Mouse (Mus musculus) heart, adult 18-20 months (tissue): ENCODE measurements around the gene Snap91. TPM values are rescaled to one million over a fixed set of nuclear protein-coding genes. Genes with fewer than 3 reads are reported as not detected.

Experiments
- DNase-seq, 2 experiments: peaks; one replicate each; pipeline ENCODE4 v3.0.0; 2021 to 2022; ENCODE audit warnings: mixed read lengths in 1 of 2
- total RNA-seq, 2 experiments: library from RNA; stranded (reverse); gene quantifications; 2 replicates each; pipeline ENCODE4 v1.2.3; 2021

Snap91 gene
- total RNA-seq, 2 experiments from 2014 or later = 4.8 to 7.0 TPM

DNA sequence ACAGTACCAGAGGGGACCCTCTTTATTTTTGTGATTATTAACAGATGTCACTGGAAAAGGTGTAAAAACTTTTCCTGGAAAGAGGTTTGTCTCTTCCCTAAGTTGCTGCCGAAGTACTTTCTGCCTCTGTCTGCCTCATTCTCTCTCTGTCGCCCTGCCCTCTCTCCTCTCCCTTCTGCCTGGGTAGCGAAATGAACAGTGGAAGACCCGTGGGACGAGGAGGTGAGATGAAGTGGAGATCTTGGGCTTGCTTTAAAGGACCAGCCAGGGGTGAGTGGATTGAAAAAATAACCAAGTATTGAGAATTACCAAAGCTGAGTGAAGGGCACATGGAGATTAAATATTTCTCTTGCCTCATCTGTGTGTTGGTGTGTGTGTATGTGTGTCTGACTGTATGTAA, 136.4 kb downstream of the Snap91 start:
- no peak for DNase-seq

DNA sequence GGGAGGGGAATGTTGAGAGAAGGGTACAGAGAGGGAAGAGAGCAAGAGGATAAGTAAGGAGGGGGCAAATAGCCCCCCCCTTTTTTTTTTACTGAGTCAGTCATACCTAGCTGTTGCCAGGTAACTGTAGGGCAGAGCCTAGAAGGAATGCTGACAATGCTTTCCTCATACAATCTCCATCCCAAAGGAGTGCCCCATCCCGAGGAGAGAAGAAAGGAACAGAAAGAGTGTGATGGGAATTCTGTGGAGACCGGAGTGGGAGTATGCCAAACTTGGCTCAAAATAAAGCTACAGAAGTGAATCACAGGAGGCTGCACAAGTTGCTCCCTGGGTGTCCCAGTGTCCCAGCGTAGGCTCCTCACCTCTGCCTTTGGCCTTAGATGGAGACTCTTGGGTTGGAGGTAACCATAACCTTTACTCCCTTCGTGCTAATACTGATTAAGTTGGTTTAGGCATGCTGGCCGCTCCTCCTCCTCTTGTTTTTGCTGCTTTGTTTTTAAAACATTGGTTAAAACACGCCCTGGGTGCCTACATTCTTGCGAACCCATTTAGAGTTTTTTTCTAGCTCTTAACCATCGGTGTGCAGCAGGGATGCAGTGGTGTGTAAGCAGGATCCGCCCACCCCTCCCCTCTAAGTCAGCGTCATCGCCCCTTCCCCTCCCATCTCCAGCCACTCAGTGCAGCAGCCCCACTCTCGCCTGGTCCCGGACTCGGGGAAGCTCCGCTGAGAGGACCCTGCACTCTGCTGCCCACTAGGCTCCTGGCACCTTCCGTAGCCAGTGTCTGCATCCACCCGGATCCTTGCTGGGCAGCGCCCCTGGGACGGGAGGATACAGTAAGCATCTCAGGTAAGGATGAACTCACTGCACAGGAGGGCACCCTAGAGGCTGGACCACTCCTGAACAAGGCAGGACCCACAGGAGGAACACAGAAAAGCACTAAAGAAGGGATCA, 137.2 kb downstream of the Snap91 start, which contains the start of gene Prss35:
Gene Prss35 (plus strand): TSS at position 691 of the 953 bp plus-strand sequence.
- DNase-seq = peak in 1 of 2 experiments; percentile 4

- no peak for DNase-seq
Measured at GRCm38 (mm10) chr9:86739971-86740370, 140.5 kb downstream of the Snap91 start.

- DNase-seq = no peak
Measured at GRCm38 (mm10) chr9:86738801-86739200, 141.7 kb downstream of the Snap91 start.

DNA sequence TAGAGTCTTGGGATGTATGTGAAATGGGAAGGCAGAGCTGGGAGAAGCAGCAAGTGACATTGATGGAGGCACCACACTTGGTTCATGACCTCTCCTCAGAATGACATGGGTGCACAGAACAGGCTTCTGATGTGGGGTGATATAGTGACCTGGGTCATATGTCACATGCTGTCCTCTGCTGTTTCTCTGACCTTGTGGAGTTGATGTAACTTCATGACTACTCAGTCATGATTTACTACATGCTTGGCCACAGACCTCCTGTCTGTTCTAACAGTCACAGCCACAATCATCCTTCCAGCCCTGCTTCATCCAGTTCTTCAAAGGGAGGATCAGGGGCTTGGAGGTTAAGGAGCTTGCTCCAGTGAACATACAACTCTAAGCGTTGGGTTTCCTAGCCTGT, 142.4 kb downstream of the Snap91 start:
- no peak for DNase-seq

DNA sequence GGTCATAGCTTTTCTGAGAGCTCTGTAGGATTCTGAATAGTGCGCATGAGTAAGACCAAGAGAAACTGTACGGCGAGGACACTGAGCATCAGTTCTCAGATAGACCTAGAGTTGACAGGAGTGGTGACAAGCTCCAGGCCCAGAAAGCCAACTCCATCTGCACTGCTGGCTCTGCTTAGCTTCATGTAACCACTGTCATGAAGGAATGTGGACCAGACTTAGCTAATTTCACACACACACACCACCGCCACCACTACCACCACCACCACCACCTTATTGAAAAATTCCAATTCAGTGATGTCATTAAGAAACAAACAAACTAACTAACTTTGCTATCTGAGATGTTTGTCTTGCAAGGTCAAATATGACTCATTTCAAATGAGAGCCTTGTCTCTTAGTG, 143.5 kb downstream of the Snap91 start:
- no peak for DNase-seq

GRCm38 (mm10) chr9:86734795-86735194, 145.7 kb downstream of the Snap91 start:
- no peak for DNase-seq

DNA sequence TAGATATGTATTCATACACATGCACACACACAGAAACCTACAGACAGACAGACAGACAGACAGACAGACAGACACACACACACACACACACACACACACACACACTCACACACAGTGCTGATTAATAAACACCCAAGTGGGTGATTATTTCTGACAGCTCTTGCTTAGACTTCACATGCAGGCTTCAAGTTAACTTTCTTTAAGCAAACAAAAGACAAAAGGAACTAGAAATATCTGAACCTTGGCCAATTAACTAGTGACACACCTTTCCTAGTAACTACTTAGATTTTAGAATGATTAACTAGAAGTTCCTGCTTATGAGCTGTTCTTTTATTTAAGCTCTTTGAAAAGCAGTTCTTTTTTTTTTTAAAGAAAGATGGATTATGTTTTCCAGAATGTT, 146.1 kb downstream of the Snap91 start:
- DNase-seq = no peak

GRCm38 (mm10) chr9:86729811-86730210, 150.6 kb downstream of the Snap91 start:
- no peak for DNase-seq

- no peak for DNase-seq
Measured at GRCm38 (mm10) chr9:86729084-86729483, 151.4 kb downstream of the Snap91 start.

- peak; percentile 5 to 13 for DNase-seq
Measured at GRCm38 (mm10) chr9:86728214-86728814, 152.1 kb downstream of the Snap91 start.

DNA sequence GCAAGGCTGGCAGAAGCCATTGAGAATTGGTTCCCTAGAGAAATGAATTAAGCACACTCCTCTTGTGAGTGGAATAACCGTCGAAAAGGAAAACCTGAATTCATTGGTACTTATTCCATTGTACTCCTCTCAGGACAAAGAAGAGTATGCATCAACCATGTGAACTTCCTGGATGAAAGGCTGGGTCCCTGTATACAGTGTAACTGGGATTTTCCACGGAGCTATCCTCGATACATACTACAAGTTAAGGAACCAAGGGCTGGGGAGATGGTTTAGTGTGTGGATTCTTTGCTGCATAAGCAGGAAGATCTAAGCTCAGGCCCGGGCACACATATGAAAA, 154.1 kb downstream of the Snap91 start:
- DNase-seq = no peak

- no peak for DNase-seq
Measured at GRCm38 (mm10) chr9:86725604-86726380, 154.7 kb downstream of the Snap91 start.

GRCm38 (mm10) chr9:86725066-86725465, 155.4 kb downstream of the Snap91 start:
- no peak for DNase-seq

DNA sequence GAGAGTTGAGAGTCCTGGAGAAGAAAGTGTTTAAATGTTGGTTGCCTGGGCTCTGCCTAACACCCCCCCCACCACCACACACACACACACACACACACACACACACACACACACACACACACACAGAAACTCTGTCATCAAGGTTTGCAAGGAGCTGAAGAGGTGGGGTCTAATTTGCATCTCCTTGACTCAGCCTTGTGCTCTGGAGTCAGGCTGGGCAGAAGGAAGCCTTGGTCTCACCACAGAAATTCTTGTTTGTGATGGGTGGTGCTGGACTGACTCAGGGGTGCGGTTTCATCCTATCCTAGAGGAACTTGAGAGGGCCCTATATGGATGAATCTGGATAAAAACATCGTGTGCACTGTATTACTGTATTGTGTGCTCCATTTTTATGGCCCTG, 159.7 kb downstream of the Snap91 start:
- no peak for DNase-seq

- DNase-seq = no peak
Measured at GRCm38 (mm10) chr9:86720227-86720626, 160.2 kb downstream of the Snap91 start.

- DNase-seq = no peak
Measured at GRCm38 (mm10) chr9:86717119-86717518, 163.3 kb downstream of the Snap91 start.

DNA sequence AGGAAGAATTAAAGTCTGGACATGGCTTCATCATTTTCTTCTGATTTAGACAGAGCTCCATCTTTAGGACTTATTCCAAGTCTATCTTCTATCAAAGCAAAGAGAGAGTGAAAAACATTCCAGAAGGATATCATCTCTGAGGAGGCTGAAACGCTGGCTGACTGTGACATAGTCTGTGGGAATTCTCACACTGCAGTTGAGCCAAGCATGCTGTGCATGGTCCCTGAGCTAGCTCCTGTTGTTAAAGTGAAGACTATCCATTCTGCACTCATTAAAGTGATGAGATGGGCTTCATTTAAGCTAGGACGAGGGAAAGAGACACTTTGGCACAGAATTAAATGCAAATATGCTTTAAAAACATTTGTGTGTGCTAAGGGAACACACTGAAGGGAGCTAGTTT, 163.9 kb downstream of the Snap91 start:
- DNase-seq = no peak
